Comparison of ENCODE assay signal across 9 mouse cellular contexts in the genomic region with DNA sequence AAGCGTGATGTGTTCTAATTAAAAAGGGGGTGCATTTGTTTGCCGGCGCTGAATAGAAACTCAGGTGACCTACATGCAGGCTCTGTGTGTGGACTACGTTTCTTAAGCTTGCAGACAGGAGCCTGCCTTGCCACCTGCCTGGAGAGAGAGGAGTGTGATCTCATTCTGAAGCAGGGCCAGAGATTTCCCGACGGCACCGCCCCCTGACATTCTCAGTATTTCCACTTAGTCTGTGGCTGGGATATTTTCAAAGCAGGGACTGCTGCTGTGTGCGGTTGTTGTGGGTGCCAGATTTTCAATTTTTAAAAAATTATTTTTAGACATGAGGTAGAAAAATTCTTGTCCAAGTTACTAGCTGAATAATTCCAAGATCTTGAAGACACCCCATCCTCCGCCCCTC. TPM values are rescaled to one million over a fixed set of nuclear protein-coding genes. Genes with fewer than 3 reads are reported as not detected.
DNase-seq lines count a peak whose midpoint lies in the region; ATAC-seq lines count a peak whose summit lies in the region.
"Had no signal": no experiment of that assay in that cellular context is flagged by ENCODE, and none has a peak within 500 bp of the region (broad histone marks: within the 10 kb centered on the region; RNA-seq: fewer than 3 reads in every experiment).

No protein-coding gene starts in this region.

- no peaks in the 10 kb centered on the region for H3K36me3 ChIP-seq in midbrain, embryonic 13.5 days

- no peak for ATAC-seq in cerebellum, adult (ENCODE audit: insufficient number of reproducible peaks, low FRiP score, low TSS enrichment)
- no peak for ATAC-seq in midbrain, embryonic 13.5 days

- peak; percentile 54 for DNase-seq in cerebellum, adult 11 months
- DNase-seq in cerebellum, adult 8-10 months, result peak; percentile 62
- DNase-seq in heart, postnatal 10 days, result peak; percentile 42 to 45
- DNase-seq in left cerebral cortex, postnatal 14 days (ENCODE audit: low spot score in 2 of 2), result peak; percentile 69 to 87
- no peak for DNase-seq in embryo, embryonic 11 days
- DNase-seq in urinary bladder, adult 2 months (ENCODE audit: low spot score), result no peak

- no peaks in the 10 kb centered on the region for H3K9me3 ChIP-seq in midbrain, embryonic 13.5 days

- H3K27ac ChIP-seq in midbrain, embryonic 13.5 days, result no peak overlapping the region

- WGBS in midbrain, embryonic 13.5 days, result 80% methylated on average over 9 of the region's 9 CpGs

- H3K27me3 ChIP-seq in midbrain, embryonic 13.5 days, result no peaks in the 10 kb centered on the region

- H3K4me2 ChIP-seq in midbrain, embryonic 13.5 days (replicated peaks), result no peak overlapping the region

- H3K4me3 ChIP-seq in midbrain, embryonic 13.5 days (replicated peaks), result no peak overlapping the region

- H3K9ac ChIP-seq in midbrain, embryonic 13.5 days (replicated peaks), result no peak overlapping the region

- H3K4me1 ChIP-seq in midbrain, embryonic 13.5 days (replicated peaks), result 0 out of 2 replicates have a peak, but pooled peaks cover 2% of the 10 kb centered on the region

- intact Hi-C loops in heart, postnatal 10 days (cut with DNase I), result no loop called here
- intact Hi-C loops in left cerebral cortex, postnatal 14 days (cut with DNase I), result no loop called here

RNA-seq across cellular contexts. Expression of a gene that starts 19.8 kb away (rescaled TPM):
- total RNA-seq in heart, postnatal 10 days (2021), result not detected
- not detected for total RNA-seq in left cerebral cortex, postnatal 14 days (2021)
- polyA plus RNA-seq in urinary bladder, adult 2 months (2012; rRNA removed), result not detected in 2 replicates
- polyA plus RNA-seq in midbrain, embryonic 13.5 days (2015; fragmentation: Nextera tagmentation; extraction: Ambion mirVana), result not detected in 2 replicates
- total RNA-seq: layer of hippocampus, postnatal 10 days had no signal

RNA-seq across cellular contexts. Expression of a gene that starts 21.3 kb away (rescaled TPM):
- total RNA-seq in heart, postnatal 10 days (2021), result 10 to 100 TPM; 12.6 to 18.9 TPM
- total RNA-seq in left cerebral cortex, postnatal 14 days (2021), result 10 to 100 TPM; 27.7 to 30.0 TPM
- 0.23 and 0.27 TPM in 2 replicates for polyA plus RNA-seq in urinary bladder, adult 2 months (2012; rRNA removed)
- 2.4 TPM in 2 replicates for polyA plus RNA-seq in midbrain, embryonic 13.5 days (2015; fragmentation: Nextera tagmentation; extraction: Ambion mirVana)

RNA-seq across cellular contexts. Expression of a gene that starts 34.4 kb away (rescaled TPM):
- total RNA-seq in heart, postnatal 10 days (2021), result 10 to 100 TPM; 68.3 to 76.9 TPM
- 10 to 100 TPM; 67.1 to 73.7 TPM for total RNA-seq in left cerebral cortex, postnatal 14 days (2021)
- 60.3 and 81.1 TPM in 2 replicates for polyA plus RNA-seq in urinary bladder, adult 2 months (2012; rRNA removed)
- 370 and 402 TPM in 2 replicates for polyA plus RNA-seq in midbrain, embryonic 13.5 days (2015; fragmentation: Nextera tagmentation; extraction: Ambion mirVana)

RNA-seq across cellular contexts. Expression of a gene that starts 57.5 kb away (rescaled TPM):
- not detected for total RNA-seq in heart, postnatal 10 days (2021)
- total RNA-seq in left cerebral cortex, postnatal 14 days (2021), result not detected
- not detected in 2 replicates for polyA plus RNA-seq in urinary bladder, adult 2 months (2012; rRNA removed)
- 0.17 TPM in 1 of 2 replicates, not detected in the other for polyA plus RNA-seq in midbrain, embryonic 13.5 days (2015; fragmentation: Nextera tagmentation; extraction: Ambion mirVana)
- total RNA-seq: layer of hippocampus, postnatal 10 days had no signal

Comparison
In these comparisons a context has a peak if more than half of its experiments do, and no peak if none do; other contexts are left out.
1. DNase-seq: peak in cerebellum, adult 11 months (single experiment), cerebellum, adult 8-10 months (single experiment), heart, postnatal 10 days (2 of 2) and left cerebral cortex, postnatal 14 days (2 of 2); none in embryo, embryonic 11 days (single experiment) and urinary bladder, adult 2 months (single experiment).